Mouse (Mus musculus) CH12.LX (cell line): ENCODE measurements around the gene Pipox.

Experiments used
- ELF1 ChIP-seq: IDR thresholded peaks from 2 replicates; pipeline ENCODE4 v1.6.1; 2014; ENCODE audit warnings: low read depth, mild to moderate bottlenecking, inconsistent platforms, low read length, improper control_type of control experiment
- EP300 ChIP-seq: IDR thresholded peaks from 2 replicates; pipeline ENCODE4 v1.6.1; 2011; ENCODE audit warnings: low read length, improper control_type of control experiment
- MAFK ChIP-seq: IDR thresholded peaks from 2 replicates; pipeline ENCODE4 v1.6.1; 2011; ENCODE audit warnings: low read length, improper control_type of control experiment; ENCODE audit not compliant: insufficient replicate concordance
- MYC ChIP-seq: IDR thresholded peaks from 2 replicates; pipeline ENCODE4 v1.6.1; 2011; ENCODE audit warnings: low read depth, mild to moderate bottlenecking, improper control_type of control experiment, low read length
- PAX5 ChIP-seq: IDR thresholded peaks from 2 replicates; pipeline ENCODE4 v1.6.1; 2012; ENCODE audit warnings: low read length, inconsistent platforms, mixed read lengths
- POLR2A ChIP-seq: IDR thresholded peaks from 2 replicates; pipeline ENCODE4 v1.6.1; 2011; ENCODE audit warnings: low read depth, mild to moderate bottlenecking, improper control_type of control experiment, low read length

DNA sequence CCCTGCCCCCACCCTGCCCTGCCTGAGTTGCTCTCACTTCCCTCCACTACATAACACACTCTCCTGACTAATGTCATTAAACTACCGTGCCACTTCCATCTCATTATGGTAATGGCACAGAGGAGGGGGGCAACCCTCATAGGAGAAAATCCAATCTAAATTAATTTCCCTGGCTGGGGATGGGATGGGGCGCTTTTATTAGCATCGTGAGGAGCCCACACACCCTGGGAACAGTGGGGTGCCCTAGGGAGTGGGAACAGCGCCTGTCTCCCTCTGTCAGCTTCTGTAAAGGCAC lies 50.0 kb downstream of the Pipox start:
- no peak for TF ChIP-seq MAFK
- TF ChIP-seq PAX5, result no peak
- no peak for TF ChIP-seq POLR2A
- TF ChIP-seq ELF1, result no peak
- no peak for TF ChIP-seq EP300
- no peak for TF ChIP-seq MYC
